Mouse (Mus musculus): ENCODE results near the gene Neurl1a.

GRCm38 (mm10) chr19:47248906-47249568 lies 70.4 kb downstream of the Neurl1a start:
- TF ChIP-seq POLR2A (IDR thresholded peaks at IDR 0.05; ENCODE audit: low read depth, low read length) (no peak), CTCF (conservative IDR thresholded peaks at IDR 0.05; ENCODE audit: insufficient read depth, insufficient read length, low read depth, low read length) (no peak)
